Mouse (Mus musculus): ENCODE measurements at regions not wholly inside any gene's neighbourhood (a gene's known extent, or its start where the extent isn't known, plus 50 kb on each side); places are given as distances from the start of the nearest gene placed in this dataset.

DNA sequence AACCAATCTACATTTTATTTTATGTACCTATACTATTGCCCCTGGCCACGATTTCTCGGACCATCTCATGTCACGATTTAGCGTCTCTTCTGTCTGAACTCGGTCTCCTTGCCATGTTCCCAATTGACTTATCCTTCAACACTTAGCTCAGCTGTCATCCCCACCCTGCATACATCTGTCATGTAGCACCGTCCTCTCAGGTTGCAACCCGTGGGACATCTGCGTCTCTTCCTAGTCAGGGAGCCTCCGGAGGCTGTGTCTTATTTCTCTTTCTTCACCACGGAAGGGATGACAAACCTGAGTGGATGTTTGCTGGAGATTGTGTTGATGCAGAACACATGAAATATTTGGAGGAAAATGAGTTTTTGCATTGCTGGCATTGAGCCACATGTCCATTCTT lies 104.2 kb downstream of the Sec61b start:
- no peak for TF ChIP-seq CTCF (IDR thresholded peaks at IDR 0.05; ENCODE audit: borderline replicate concordance, insufficient read depth, low read length)
- no peak for TF ChIP-seq POLR2A (IDR thresholded peaks at IDR 0.05; ENCODE audit: low read depth, low read length)

Measured in embryonic fibroblast, embryonic 13.5 days (primary cell).